Comparison of ENCODE assay signal across 21 mouse cellular contexts in genomic region chr17:15769081-15769724, GRCm38 (mm10).
DNase-seq lines count a peak whose midpoint lies in the region; ATAC-seq and TF ChIP-seq lines count a peak whose summit lies in the region.
"Had no signal": no experiment of that assay in that cellular context is flagged by ENCODE, and none has a peak within 500 bp of the region (broad histone marks: within the 10 kb centered on the region; RNA-seq: fewer than 3 reads in every experiment).

No protein-coding gene starts in this region.

- H3K36me3 ChIP-seq in lung, postnatal 0 days (ENCODE audit: insufficient read depth, low read length), result peaks cover 20% of the 10 kb centered on the region; the same call in 1 of the 2 replicates
- H3K36me3 ChIP-seq in CH12.LX (replicated peaks in 1 of 2; ENCODE audit: control insufficient read depth in 1 of 2, insufficient read depth in 1 of 2, low read length in 1 of 2), result peaks cover 23 to 57% of the 10 kb centered on the region in 2 experiments

- TF ChIP-seq POLR2A in CH12.LX (IDR thresholded peaks at IDR 0.05; ENCODE audit: low read depth, low read length), result no peak

- no peaks in the 10 kb centered on the region for H3K9me3 ChIP-seq in lung, postnatal 0 days (ENCODE audit: low read length)
- no peaks in the 10 kb centered on the region for H3K9me3 ChIP-seq in CH12.LX (replicated peaks; ENCODE audit: low read length)
- H3K9me3 ChIP-seq: heart, embryonic 15.5 days; limb, embryonic 15.5 days; neural tube, embryonic 13.5 days; stomach, embryonic 15.5 days had no signal

- no peak overlapping the region for H3K4me2 ChIP-seq in lung, postnatal 0 days (replicated peaks; ENCODE audit: low read depth, low read length)
- peak overlapping the region; percentile 76 for H3K4me2 ChIP-seq in CH12.LX (ENCODE audit: insufficient read depth, low read depth, poor library complexity, severe bottlenecking)
- H3K4me2 ChIP-seq: heart, embryonic 15.5 days; limb, embryonic 15.5 days; midbrain, embryonic 11.5 days; neural tube, embryonic 13.5 days; stomach, embryonic 15.5 days had no signal

- no peaks in the 10 kb centered on the region for H3K4me1 ChIP-seq in lung, postnatal 0 days (ENCODE audit: insufficient read depth, low read depth, low read length)
- peaks cover 4 to 74% of the 10 kb centered on the region in 2 experiments; a peak in 3 of 4 replicates for H3K4me1 ChIP-seq in CH12.LX (ENCODE audit: control insufficient read depth in 1 of 2, insufficient read depth in 2 of 2)
- H3K4me1 ChIP-seq: heart, embryonic 15.5 days; limb, embryonic 15.5 days; neural tube, embryonic 13.5 days; stomach, embryonic 15.5 days had no signal

- TF ChIP-seq RAD21 in CH12.LX (IDR thresholded peaks at IDR 0.05; ENCODE audit: low read depth, low read length), result no peak

- no peak for TF ChIP-seq CTCF in lung, postnatal 0 days (IDR thresholded peaks at IDR 0.05)
- TF ChIP-seq CTCF in CH12.LX (conservative IDR thresholded peaks at IDR 0.05 in 1 of 2, IDR thresholded peaks at IDR 0.05 in 1 of 2; ENCODE audit: low read depth in 2 of 2, low read length in 2 of 2), result no peak

- H3K9ac ChIP-seq in lung, postnatal 0 days (replicated peaks; ENCODE audit: low read depth), result 0 out of 2 replicates have a peak overlapping the region, but pooled peaks have one; percentile 5
- no peak overlapping the region for H3K9ac ChIP-seq in CH12.LX (ENCODE audit: insufficient read depth, low read depth)
- H3K9ac ChIP-seq: heart, embryonic 15.5 days; limb, embryonic 15.5 days; neural tube, embryonic 13.5 days; stomach, embryonic 15.5 days had no signal

- DNase-seq in lung, postnatal 0 days (ENCODE audit: low spot score), result peak; percentile 61
- no peak for DNase-seq in lung, postnatal 4 days
- DNase-seq in CH12.LX (ENCODE audit: extremely low read depth), result peak; percentile 75
- DNase-seq in adipocyte (ENCODE audit: low spot score), result peak; percentile 76
- DNase-seq in spleen, postnatal 36 days (ENCODE audit: low spot score in 2 of 2), result peak; percentile 73 to 75
- no peak for DNase-seq in frontal cortex, postnatal 10 days (ENCODE audit: low spot score in 2 of 2)
- DNase-seq in kidney, postnatal 10 days, result no peak
- DNase-seq: cerebellum, postnatal 10 days; heart, adult 11 months; kidney, adult 9 months; right cerebral cortex, postnatal 25 days; thymus, adult 2 months had no signal

- no peak overlapping the region for H3K27ac ChIP-seq in lung, postnatal 0 days (ENCODE audit: low read length)
- H3K27ac ChIP-seq in CH12.LX (ENCODE audit: insufficient read depth, low read depth), result peak overlapping the region; percentile 49
- H3K27ac ChIP-seq: heart, embryonic 15.5 days; limb, embryonic 15.5 days; macrophage; neural tube, embryonic 13.5 days; stomach, embryonic 15.5 days had no signal

- TF ChIP-seq EP300 in lung, postnatal 0 days (IDR thresholded peaks at IDR 0.05), result no peak
- TF ChIP-seq EP300 in CH12.LX (IDR thresholded peaks at IDR 0.05; ENCODE audit: low read length), result peak; percentile 88

- H3K27me3 ChIP-seq in lung, postnatal 0 days (replicated peaks; ENCODE audit: insufficient read depth, low read length), result no peaks in the 10 kb centered on the region
- H3K27me3 ChIP-seq in CH12.LX (replicated peaks), result no peaks in the 10 kb centered on the region
- H3K27me3 ChIP-seq: heart, embryonic 15.5 days; limb, embryonic 15.5 days; neural tube, embryonic 13.5 days; stomach, embryonic 15.5 days had no signal

- H3K79me2 ChIP-seq in CH12.LX (replicated peaks; ENCODE audit: control insufficient read depth, extremely low read depth, insufficient read depth, poor library complexity, severe bottlenecking), result no peaks in the 10 kb centered on the region

- H3K4me3 ChIP-seq in lung, postnatal 0 days (ENCODE audit: low read depth, low read length), result no peak overlapping the region
- no peak overlapping the region for H3K4me3 ChIP-seq in CH12.LX (replicated peaks in 1 of 3; ENCODE audit: low read depth in 2 of 3, low read length in 2 of 3, poor library complexity in 1 of 3)
- H3K4me3 ChIP-seq: heart, embryonic 15.5 days; limb, embryonic 15.5 days; neural tube, embryonic 13.5 days; stomach, embryonic 15.5 days had no signal

- WGBS in lung, postnatal 0 days, result 52% methylated on average over 7 of the region's 7 CpGs

- dilution Hi-C loops in CH12.LX (cut with MboI; ENCODE audit: extremely low pct_ligation_motif_present, extremely low pct_unique_long_range_greater_than_20kb, low sequenced_read_pairs), result no loop called here

- in situ Hi-C loops in CH12.LX (cut with MboI; ENCODE audit: low pct_ligation_motif_present, low pct_unique_long_range_greater_than_20kb, low sequenced_read_pairs), result no loop called here

- no peak for ATAC-seq in lung, postnatal 0 days
- ATAC-seq: activated CD4-positive, CD25-positive, alpha-beta regulatory T cell, adult 4 months; forebrain, embryonic 16.5 days; inflammation-experienced regulatory T-cells, adult 6 months had no signal

TF ChIP-seq in CH12.LX, 34 proteins besides CTCF, POLR2A, EP300 and RAD21:
- no peak for TF ChIP-seq MXI1 (IDR thresholded peaks at IDR 0.05; ENCODE audit: low read depth, low read length)
- TF ChIP-seq JUN (IDR thresholded peaks at IDR 0.05; ENCODE audit: insufficient read depth, low read depth, low read length), result peak; percentile 62
- no peak for TF ChIP-seq POLR2AphosphoS2 (IDR thresholded peaks at IDR 0.05; ENCODE audit: low read depth, low read length)
- TF ChIP-seq RCOR1 (conservative IDR thresholded peaks at IDR 0.05; ENCODE audit: low read depth, low read length), result no peak
- TF ChIP-seq MAFK (IDR thresholded peaks at IDR 0.05; ENCODE audit: insufficient replicate concordance, low read length), result no peak
- TF ChIP-seq ETS1 (conservative IDR thresholded peaks at IDR 0.05; ENCODE audit: low read depth, low read length), result peak; percentile 69
- TF ChIP-seq IRF4 (IDR thresholded peaks at IDR 0.05; ENCODE audit: low read depth, low read length), result peak; percentile 87
- no peak for TF ChIP-seq NELFE (IDR thresholded peaks at IDR 0.05; ENCODE audit: low read depth, low read length)
- TF ChIP-seq CHD2 (IDR thresholded peaks at IDR 0.05; ENCODE audit: low read length), result no peak
- TF ChIP-seq ZNF384 (IDR thresholded peaks at IDR 0.05; ENCODE audit: low read depth, low read length), result peak; percentile 89
- no peak for TF ChIP-seq TCF12 (IDR thresholded peaks at IDR 0.05; ENCODE audit: low read depth, low read length)
- 0 out of 2 replicates have a peak, but pooled peaks have one; percentile 15 for TF ChIP-seq MYC (IDR thresholded peaks at IDR 0.05; ENCODE audit: low read depth, low read length)
- TF ChIP-seq MEF2A (IDR thresholded peaks at IDR 0.05; ENCODE audit: borderline replicate concordance, low read depth, low read length), result 0 out of 2 replicates have a peak, but pooled peaks have one; percentile 58
- peak; percentile 94 for TF ChIP-seq JUND (conservative IDR thresholded peaks at IDR 0.05; ENCODE audit: low read depth, low read length)
- 0 out of 2 replicates have a peak, but pooled peaks have one; percentile 57 for TF ChIP-seq BHLHE40 (IDR thresholded peaks at IDR 0.05; ENCODE audit: low read depth, low read length)
- TF ChIP-seq ZKSCAN1 (IDR thresholded peaks at IDR 0.05; ENCODE audit: borderline replicate concordance, low read depth, low read length), result no peak
- TF ChIP-seq ELF1 (IDR thresholded peaks at IDR 0.05; ENCODE audit: low read depth, low read length), result no peak

Comparison
In these comparisons a context has a peak if more than half of its experiments do, and no peak if none do; other contexts are left out.
1. DNase-seq: peak in lung, postnatal 0 days (single experiment), CH12.LX (single experiment), adipocyte (single experiment) and spleen, postnatal 36 days (2 of 2); none in lung, postnatal 4 days (0 of 2), frontal cortex, postnatal 10 days (0 of 2) and kidney, postnatal 10 days (single experiment).